Mouse (Mus musculus) lung, adult 2 months (tissue): ENCODE data around the gene Limch1.

Experiments used
- CTCF ChIP-seq: fragments of 200-500 bp; IDR thresholded peaks from 2 replicates; pipeline ENCODE4 v1.5.1; 2011; ENCODE audit warnings: mild to moderate bottlenecking, low read length, control low read depth; ENCODE audit not compliant: insufficient read depth
- POLR2A ChIP-seq: fragments of 200-500 bp; IDR thresholded peaks from 2 replicates; pipeline ENCODE4 v1.6.1; 2011; ENCODE audit warnings: low read depth, mild to moderate bottlenecking, control low read depth, low read length, borderline replicate concordance; ENCODE audit errors: extremely low read depth

GRCm38 (mm10) chr5:66869545-66869944 lies 123.9 kb downstream of the Limch1 start:
- TF ChIP-seq CTCF (no peak), POLR2A (no peak)
